Mouse (Mus musculus): ENCODE results near the gene Ccdc167. TPM values are rescaled to one million over a fixed set of nuclear protein-coding genes. Genes with fewer than 3 reads are reported as not detected.

Ccdc167 gene
- total RNA-seq, 1 experiment, result 13.4 TPM

DNA sequence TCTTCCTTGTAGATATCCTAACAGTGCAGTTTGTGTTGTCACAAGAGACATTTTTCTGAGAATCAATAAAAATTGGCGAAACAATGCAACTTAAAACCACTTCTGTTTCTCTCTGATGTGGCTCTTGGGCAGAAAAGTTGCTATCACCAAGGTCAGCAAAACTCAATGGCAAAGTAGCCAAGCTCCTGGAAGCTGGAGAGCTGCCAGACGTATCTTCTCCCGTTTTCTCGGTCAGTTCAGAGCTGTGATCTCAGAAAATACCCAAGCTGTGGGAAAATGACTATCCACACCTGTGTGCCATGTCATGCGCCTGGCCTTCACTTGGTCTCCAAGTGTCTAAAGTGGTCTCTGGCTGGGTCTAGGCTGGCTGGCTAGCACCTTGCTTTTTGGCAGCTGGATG is 11.0 kb downstream of the Ccdc167 start:
- Histone ChIP-seq H3K9ac (ENCODE audit: insufficient read depth, low read depth, low read length, poor library complexity, severe bottlenecking) (no peak overlapping the region), H3K4me3 (ENCODE audit: insufficient read depth in 1 of 2, low read depth in 1 of 2, low read length in 2 of 2, poor library complexity in 1 of 2, severe bottlenecking in 1 of 2) (no peak overlapping the region), H3K4me1 (ENCODE audit: control insufficient read depth in 2 of 2, insufficient read depth in 2 of 2, low read length in 2 of 2, poor library complexity in 1 of 2) (0 out of 4 replicates have a peak, but pooled peaks cover 0 to 2% of the 10 kb centered on the region in 2 experiments), H3K27ac (ENCODE audit: insufficient read depth, low read depth, low read length, poor library complexity, severe bottlenecking) (no peak overlapping the region), H3K9me3 (ENCODE audit: control insufficient read depth, insufficient read depth, low read depth, low read length) (no peaks in the 10 kb centered on the region), H3K36me3 (ENCODE audit: control insufficient read depth, insufficient read depth, low read length, poor library complexity, severe bottlenecking) (peaks cover 32% of the 10 kb centered on the region)
- no peak for DNase-seq (ENCODE audit: low read depth, low spot score)
- TF ChIP-seq MAFK (IDR thresholded peaks at IDR 0.05; ENCODE audit: insufficient read depth, low read depth, low read length) (no peak), CHD2 (IDR thresholded peaks at IDR 0.05; ENCODE audit: low read depth, low read length) (no peak), ZNF384 (IDR thresholded peaks at IDR 0.05; ENCODE audit: low read depth, low read length) (no peak), ZC3H11A (IDR thresholded peaks at IDR 0.05; ENCODE audit: borderline replicate concordance, low read depth, low read length) (no peak), HCFC1 (IDR thresholded peaks at IDR 0.05; ENCODE audit: borderline replicate concordance, insufficient read depth, low read length) (no peak)
- in situ Hi-C loops (cut with MboI; ENCODE audit: low sequenced_read_pairs in 2 of 2, unreplicated experiment in 2 of 2), result no loop called here

DNA sequence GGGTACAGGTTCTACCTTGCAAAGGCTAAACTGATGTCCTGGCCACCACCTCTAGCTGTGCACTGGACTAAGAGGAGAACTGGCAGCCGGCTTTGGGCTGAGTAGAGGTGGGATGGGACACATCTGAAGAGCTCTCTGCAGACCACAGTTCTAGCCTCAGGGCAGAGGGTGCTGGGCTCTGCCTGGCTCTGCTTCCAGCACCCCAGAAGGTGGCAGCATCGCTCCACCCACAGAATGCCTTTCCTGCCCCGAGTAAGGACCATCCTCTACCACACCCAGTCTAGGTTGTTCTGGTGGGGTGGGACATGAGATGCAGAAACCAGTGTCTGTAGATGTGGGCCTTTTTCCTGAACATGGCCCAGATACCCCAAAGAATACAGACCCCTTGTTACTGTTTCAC is 12.1 kb downstream of the Ccdc167 start:
- Histone ChIP-seq H3K9ac (ENCODE audit: insufficient read depth, low read depth, low read length, poor library complexity, severe bottlenecking) (no peak overlapping the region), H3K9me3 (ENCODE audit: control insufficient read depth, insufficient read depth, low read depth, low read length) (no peaks in the 10 kb centered on the region), H3K27ac (ENCODE audit: insufficient read depth, low read depth, low read length, poor library complexity, severe bottlenecking) (no peak overlapping the region), H3K4me1 (ENCODE audit: control insufficient read depth in 2 of 2, insufficient read depth in 2 of 2, low read length in 2 of 2, poor library complexity in 1 of 2) (0 out of 4 replicates have a peak, but pooled peaks cover 0 to 2% of the 10 kb centered on the region in 2 experiments), H3K36me3 (ENCODE audit: control insufficient read depth, insufficient read depth, low read length, poor library complexity, severe bottlenecking) (peaks cover 42% of the 10 kb centered on the region), H3K4me3 (ENCODE audit: insufficient read depth in 1 of 2, low read depth in 1 of 2, low read length in 2 of 2, poor library complexity in 1 of 2, severe bottlenecking in 1 of 2) (no peak overlapping the region)
- TF ChIP-seq ZC3H11A (IDR thresholded peaks at IDR 0.05; ENCODE audit: borderline replicate concordance, low read depth, low read length) (no peak), ZNF384 (IDR thresholded peaks at IDR 0.05; ENCODE audit: low read depth, low read length) (no peak), HCFC1 (IDR thresholded peaks at IDR 0.05; ENCODE audit: borderline replicate concordance, insufficient read depth, low read length) (no peak), CHD2 (IDR thresholded peaks at IDR 0.05; ENCODE audit: low read depth, low read length) (no peak), MAFK (IDR thresholded peaks at IDR 0.05; ENCODE audit: insufficient read depth, low read depth, low read length) (no peak)
- in situ Hi-C loops (cut with MboI; ENCODE audit: low sequenced_read_pairs in 2 of 2, unreplicated experiment in 2 of 2), result no loop called here
- no peak for DNase-seq (ENCODE audit: low read depth, low spot score)

DNA sequence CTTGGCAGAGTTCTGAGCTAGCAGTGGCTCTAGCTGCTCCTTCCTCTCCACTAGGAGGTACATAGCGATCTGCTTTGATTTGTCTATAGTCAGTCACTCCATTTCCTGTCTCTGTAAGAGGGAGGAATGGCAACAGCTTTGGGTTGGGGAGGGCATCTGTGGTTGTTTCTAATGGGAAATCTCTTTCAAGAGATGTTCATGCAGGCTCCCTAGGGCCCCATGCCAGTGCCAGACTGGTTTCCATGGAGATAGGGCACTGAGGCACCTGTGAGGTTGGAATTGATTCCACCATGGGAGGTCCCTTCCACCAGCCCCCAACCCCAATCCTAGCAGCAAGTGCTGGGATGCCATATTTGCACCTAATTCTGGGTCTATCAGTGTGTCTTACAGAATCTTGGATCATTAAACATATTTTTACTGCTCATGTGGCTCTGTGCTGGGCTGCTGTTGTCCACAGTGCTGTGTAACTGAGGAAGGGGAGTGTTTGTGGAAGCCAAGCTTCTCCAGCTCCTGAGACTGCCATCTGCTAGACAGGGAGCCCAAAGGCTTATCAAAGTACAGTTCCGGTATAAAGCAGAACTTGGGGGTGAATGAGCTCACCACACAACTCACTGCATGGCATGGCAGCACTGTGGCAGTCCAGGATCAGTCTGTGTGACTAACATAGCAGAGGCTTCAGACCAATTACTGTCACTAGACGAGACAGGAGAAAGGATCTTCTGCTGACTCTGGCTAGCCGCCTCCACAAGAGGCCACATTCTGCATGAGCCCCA is 13.7 kb downstream of the Ccdc167 start:
- no peaks in the 10 kb centered on the region for H3K9me3 ChIP-seq (ENCODE audit: control insufficient read depth, insufficient read depth, low read depth, low read length)
- no peak overlapping the region for H3K4me3 ChIP-seq (ENCODE audit: insufficient read depth in 1 of 2, low read depth in 1 of 2, low read length in 2 of 2, poor library complexity in 1 of 2, severe bottlenecking in 1 of 2)
- peaks cover 54% of the 10 kb centered on the region for H3K36me3 ChIP-seq (ENCODE audit: control insufficient read depth, insufficient read depth, low read length, poor library complexity, severe bottlenecking)
- H3K4me1 ChIP-seq (ENCODE audit: control insufficient read depth in 2 of 2, insufficient read depth in 2 of 2, low read length in 2 of 2, poor library complexity in 1 of 2), result no peaks in the 10 kb centered on the region
- no peak overlapping the region for H3K9ac ChIP-seq (ENCODE audit: insufficient read depth, low read depth, low read length, poor library complexity, severe bottlenecking)
- TF ChIP-seq ZNF384 (IDR thresholded peaks at IDR 0.05; ENCODE audit: low read depth, low read length) (no peak), MAFK (IDR thresholded peaks at IDR 0.05; ENCODE audit: insufficient read depth, low read depth, low read length) (no peak), HCFC1 (IDR thresholded peaks at IDR 0.05; ENCODE audit: borderline replicate concordance, insufficient read depth, low read length) (no peak), CHD2 (IDR thresholded peaks at IDR 0.05; ENCODE audit: low read depth, low read length) (no peak), ZC3H11A (IDR thresholded peaks at IDR 0.05; ENCODE audit: borderline replicate concordance, low read depth, low read length) (no peak)
- H3K27ac ChIP-seq (ENCODE audit: insufficient read depth, low read depth, low read length, poor library complexity, severe bottlenecking), result no peak overlapping the region
- no peak for DNase-seq (ENCODE audit: low read depth, low spot score)
- in situ Hi-C loops (cut with MboI; ENCODE audit: low sequenced_read_pairs in 2 of 2, unreplicated experiment in 2 of 2), result no loop called here

DNA sequence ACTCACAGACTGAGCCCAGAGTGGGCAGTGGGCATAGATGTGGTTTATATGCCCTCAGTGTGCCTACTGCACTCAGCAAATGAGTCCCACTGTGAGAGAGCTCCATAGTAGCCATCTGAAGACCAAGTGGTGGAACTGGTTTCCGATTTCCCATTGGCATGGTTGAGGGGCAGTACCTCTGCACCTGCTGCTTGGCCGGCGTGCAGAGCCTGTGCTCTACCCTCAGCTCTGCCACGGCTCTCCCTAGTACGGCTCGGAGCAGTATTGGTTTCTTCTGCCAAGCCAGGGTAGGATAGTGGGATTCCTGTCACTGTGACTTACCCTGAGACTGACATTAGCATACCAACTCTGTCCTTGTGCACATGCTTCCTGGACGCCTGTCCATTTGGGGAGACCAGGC is 16.3 kb downstream of the Ccdc167 start:
- TF ChIP-seq ZNF384 (IDR thresholded peaks at IDR 0.05; ENCODE audit: low read depth, low read length) (no peak), MAFK (IDR thresholded peaks at IDR 0.05; ENCODE audit: insufficient read depth, low read depth, low read length) (no peak), ZC3H11A (IDR thresholded peaks at IDR 0.05; ENCODE audit: borderline replicate concordance, low read depth, low read length) (no peak), HCFC1 (IDR thresholded peaks at IDR 0.05; ENCODE audit: borderline replicate concordance, insufficient read depth, low read length) (no peak), CHD2 (IDR thresholded peaks at IDR 0.05; ENCODE audit: low read depth, low read length) (no peak)
- Histone ChIP-seq H3K9me3 (ENCODE audit: control insufficient read depth, insufficient read depth, low read depth, low read length) (no peaks in the 10 kb centered on the region), H3K4me1 (ENCODE audit: control insufficient read depth in 2 of 2, insufficient read depth in 2 of 2, low read length in 2 of 2, poor library complexity in 1 of 2) (no peaks in the 10 kb centered on the region), H3K9ac (ENCODE audit: insufficient read depth, low read depth, low read length, poor library complexity, severe bottlenecking) (no peak overlapping the region), H3K27ac (ENCODE audit: insufficient read depth, low read depth, low read length, poor library complexity, severe bottlenecking) (no peak overlapping the region), H3K4me3 (ENCODE audit: insufficient read depth in 1 of 2, low read depth in 1 of 2, low read length in 2 of 2, poor library complexity in 1 of 2, severe bottlenecking in 1 of 2) (no peak overlapping the region), H3K36me3 (ENCODE audit: control insufficient read depth, insufficient read depth, low read length, poor library complexity, severe bottlenecking) (peaks cover 68% of the 10 kb centered on the region)
- in situ Hi-C loops (cut with MboI; ENCODE audit: low sequenced_read_pairs in 2 of 2, unreplicated experiment in 2 of 2), result no loop called here
- no peak for DNase-seq (ENCODE audit: low read depth, low spot score)
